Mouse (Mus musculus) forebrain, embryonic 15.5 days (tissue): ENCODE data around the gene Commd1. TPM values are rescaled to one million over a fixed set of nuclear protein-coding genes. Genes with fewer than 3 reads are reported as not detected.

ENCODE experiments used
- ATAC-seq: fragments of 200-750 bp; cut with Nextera tagmentation; replicated peaks from 2 replicates; pipeline ENCODE4 v1.8.0; 2017; ENCODE audit warnings: mild to moderate bottlenecking, moderate TSS enrichment, moderate library complexity
- H3K27ac ChIP-seq: fragments of 300-500 bp; sonication (generic); replicated peaks from 2 replicates; pipeline ENCODE4 v1.5.1; 2015; ENCODE audit warnings: mild to moderate bottlenecking, inconsistent platforms
- H3K27me3 ChIP-seq: fragments of 300-500 bp; sonication (generic); 2 replicates; pipeline ENCODE4 v1.6.1; 2015; ENCODE audit warnings: inconsistent platforms
- H3K36me3 ChIP-seq: fragments of 300-500 bp; sonication (generic); 2 replicates; pipeline ENCODE4 v1.6.1; 2015; ENCODE audit warnings: mild to moderate bottlenecking, inconsistent platforms
- H3K4me1 ChIP-seq: fragments of 300-500 bp; sonication (generic); 2 replicates; pipeline ENCODE4 v1.6.1; 2015; ENCODE audit warnings: inconsistent platforms
- H3K4me2 ChIP-seq: fragments of 300-500 bp; sonication (generic); replicated peaks from 2 replicates; pipeline ENCODE4 v1.6.1; 2015; ENCODE audit warnings: mild to moderate bottlenecking, inconsistent platforms
- H3K4me3 ChIP-seq: fragments of 300-500 bp; sonication (generic); 2 replicates; pipeline ENCODE4 v1.5.1; 2015; ENCODE audit warnings: mild to moderate bottlenecking, inconsistent platforms
- H3K9ac ChIP-seq: fragments of 300-500 bp; sonication (generic); replicated peaks from 2 replicates; pipeline ENCODE4 v1.6.1; 2015; ENCODE audit warnings: mild to moderate bottlenecking, inconsistent platforms
- H3K9me3 ChIP-seq: fragments of 300-500 bp; sonication (generic); 2 replicates; pipeline ENCODE4 v1.6.1; 2016; ENCODE audit warnings: inconsistent platforms
- WGBS: fragments of 180-500 bp; shearing (Covaris S2); methylation state at CpG from one replicate; pipeline ENCODE4 v1.1.7; 2015; ENCODE audit warnings: mixed read lengths; 5-methylcytosine and 5-hydroxymethylcytosine counted together
- polyA plus RNA-seq: library from polyadenylated mRNA; unstranded; fragments of >200 nt; fragmentation: Nextera tagmentation; extraction: Ambion mirVana; gene quantifications from 2 replicates; pipeline ENCODE4 v1.2.1, GENCODE M21; 2015

The Commd1 gene
- polyA plus RNA-seq, 1 experiment from 2014 or later, result 235 TPM

DNA sequence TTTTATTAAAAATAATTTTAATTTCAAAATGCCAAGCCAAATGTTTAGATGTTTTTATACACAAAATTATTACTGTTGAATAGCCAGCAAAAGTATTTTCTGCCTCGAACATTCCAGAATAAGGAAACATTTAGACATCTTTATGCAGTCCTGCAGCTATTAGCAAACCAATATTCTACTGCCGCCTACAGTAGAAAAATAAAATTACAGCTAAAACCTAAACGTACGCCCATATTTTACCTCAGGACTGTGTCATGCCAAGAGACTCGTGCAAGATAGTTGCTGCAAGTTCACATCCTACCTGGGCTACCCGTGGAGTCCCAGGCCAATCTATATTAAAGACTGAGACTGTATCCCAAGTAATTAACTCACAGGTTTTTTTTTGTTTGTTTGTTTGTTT lies 12.7 kb downstream of the Commd1 start:
- no peak overlapping the region for H3K4me2 ChIP-seq
- 58% methylated on average over 6 of the region's 6 CpGs for WGBS
- H3K4me1 ChIP-seq, result peaks cover 8% of the 10 kb centered on the region
- no peak overlapping the region for H3K9ac ChIP-seq
- no peak for ATAC-seq
- H3K27ac ChIP-seq, result no peak overlapping the region
- H3K9me3 ChIP-seq, result peaks cover 27% of the 10 kb centered on the region; the same call in 1 of the 2 replicates
- no peak overlapping the region for H3K4me3 ChIP-seq
- H3K27me3 ChIP-seq, result no peaks in the 10 kb centered on the region
- H3K36me3 ChIP-seq, result peaks cover 4% of the 10 kb centered on the region; the same call in 1 of the 2 replicates

DNA sequence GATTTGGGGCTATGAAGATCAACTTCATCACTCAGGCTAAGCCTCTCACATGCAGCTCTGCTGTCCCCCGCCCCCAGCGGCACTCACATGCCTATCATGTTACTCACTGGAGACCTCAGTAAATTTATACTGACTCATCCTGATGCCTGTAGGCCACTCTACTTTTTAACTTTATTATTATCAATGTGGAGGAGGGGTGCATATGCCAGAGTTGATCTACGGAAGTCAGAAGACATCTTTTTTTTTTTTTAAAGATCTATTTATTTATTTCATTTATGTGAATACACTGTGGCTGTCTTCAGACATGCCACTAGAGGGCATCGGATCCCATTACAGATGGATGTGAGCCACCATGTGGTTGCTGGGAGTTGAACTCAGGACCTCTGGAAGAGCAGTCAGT lies 16.7 kb downstream of the Commd1 start:
- H3K4me1 ChIP-seq, result no peaks in the 10 kb centered on the region
- 90% methylated on average over 4 of the region's 4 CpGs for WGBS

DNA sequence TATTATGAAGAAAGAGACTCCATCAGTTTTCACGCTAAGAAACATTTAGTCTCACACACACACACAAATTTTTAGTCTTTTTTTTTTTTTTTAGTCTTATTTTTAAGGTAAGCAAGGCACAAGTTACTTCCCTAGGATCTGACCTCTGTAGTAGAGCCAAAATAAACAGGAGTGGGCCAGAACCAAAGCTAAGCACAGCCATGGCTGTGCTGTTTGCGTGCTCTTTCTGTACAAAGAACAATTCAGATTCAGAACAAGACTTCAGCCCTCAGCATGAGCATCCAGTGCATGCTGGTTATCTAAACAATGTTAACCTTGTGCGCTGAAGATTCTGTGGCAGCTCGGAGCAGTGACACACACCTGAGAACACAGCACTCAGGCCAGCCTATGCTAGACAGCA lies 17.8 kb downstream of the Commd1 start:
- no peaks in the 10 kb centered on the region for H3K4me1 ChIP-seq
- no peak for ATAC-seq
- 74% methylated on average over 4 of the region's 4 CpGs for WGBS

More for the DNA sequence above, 16.7 kb downstream of the Commd1 start:
- Histone ChIP-seq H3K9me3 (0 out of 2 replicates have a peak, but pooled peaks cover 10% of the 10 kb centered on the region), H3K4me3 (no peak overlapping the region), H3K4me2 (no peak overlapping the region), H3K27me3 (no peaks in the 10 kb centered on the region), H3K9ac (no peak overlapping the region), H3K36me3 (peaks cover 4% of the 10 kb centered on the region; the same call in 1 of the 2 replicates), H3K27ac (no peak overlapping the region)
- ATAC-seq, result no peak

DNA sequence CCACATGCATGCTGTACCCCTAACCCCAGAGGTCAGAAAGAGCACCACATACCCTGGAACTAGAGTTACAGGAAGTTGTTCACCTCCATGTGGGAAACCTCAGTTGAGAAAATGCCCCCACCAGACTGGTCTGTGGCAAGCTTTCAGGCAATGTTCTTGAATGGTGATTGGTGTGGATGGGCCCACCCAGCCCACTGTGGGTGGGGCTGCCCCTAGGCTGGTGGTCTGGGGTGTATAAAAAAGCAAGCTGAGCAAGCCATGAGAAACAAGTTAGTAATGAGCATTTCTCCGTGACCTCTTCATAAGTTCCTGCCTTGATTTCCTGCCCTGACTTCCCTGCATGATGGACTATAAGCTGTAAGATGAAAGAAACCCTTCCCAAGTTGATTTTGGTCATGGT lies 20.1 kb downstream of the Commd1 start:
- peaks cover 4% of the 10 kb centered on the region; the same call in 1 of the 2 replicates for H3K36me3 ChIP-seq
- no peak overlapping the region for H3K4me3 ChIP-seq
- 89% methylated on average over 1 of the region's 1 CpGs for WGBS
- H3K27me3 ChIP-seq, result no peaks in the 10 kb centered on the region
- no peak overlapping the region for H3K27ac ChIP-seq
- ATAC-seq, result no peak
- no peak overlapping the region for H3K4me2 ChIP-seq
- H3K4me1 ChIP-seq, result no peaks in the 10 kb centered on the region
- H3K9me3 ChIP-seq, result 0 out of 2 replicates have a peak, but pooled peaks cover 6% of the 10 kb centered on the region
- H3K9ac ChIP-seq, result no peak overlapping the region

More for the DNA sequence above, 17.8 kb downstream of the Commd1 start:
- Histone ChIP-seq H3K9me3 (0 out of 2 replicates have a peak, but pooled peaks cover 10% of the 10 kb centered on the region), H3K9ac (no peak overlapping the region), H3K27me3 (no peaks in the 10 kb centered on the region), H3K4me3 (no peak overlapping the region), H3K4me2 (no peak overlapping the region), H3K27ac (no peak overlapping the region), H3K36me3 (peaks cover 4% of the 10 kb centered on the region; the same call in 1 of the 2 replicates)

DNA sequence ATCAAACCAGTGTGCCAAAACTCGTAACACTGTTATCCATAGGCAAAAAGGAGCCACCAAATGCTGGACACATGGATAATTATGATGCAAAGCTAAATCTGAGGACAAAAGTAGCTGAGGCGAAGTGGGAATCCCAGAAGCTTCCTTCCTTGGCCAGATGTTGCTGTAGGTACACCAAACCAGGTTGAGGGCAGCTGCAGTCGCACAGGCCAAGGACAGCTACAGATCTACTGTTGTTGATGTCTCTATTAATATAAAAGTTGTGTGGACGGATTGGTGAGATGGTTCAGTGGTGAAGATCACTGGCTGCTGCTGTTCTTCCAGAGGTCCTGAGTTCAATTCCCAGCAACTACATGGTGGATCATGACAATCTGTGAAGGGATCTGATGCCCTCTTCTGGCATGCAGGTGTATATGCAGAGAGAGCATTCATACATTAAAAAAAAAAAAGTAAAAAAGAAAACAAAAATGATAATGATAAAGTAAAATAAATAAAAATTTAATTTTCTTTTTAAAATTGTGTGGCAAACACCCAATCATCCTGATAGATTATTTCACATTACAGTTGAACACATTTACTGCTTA lies 24.3 kb downstream of the Commd1 start:
- no peak for ATAC-seq

DNA sequence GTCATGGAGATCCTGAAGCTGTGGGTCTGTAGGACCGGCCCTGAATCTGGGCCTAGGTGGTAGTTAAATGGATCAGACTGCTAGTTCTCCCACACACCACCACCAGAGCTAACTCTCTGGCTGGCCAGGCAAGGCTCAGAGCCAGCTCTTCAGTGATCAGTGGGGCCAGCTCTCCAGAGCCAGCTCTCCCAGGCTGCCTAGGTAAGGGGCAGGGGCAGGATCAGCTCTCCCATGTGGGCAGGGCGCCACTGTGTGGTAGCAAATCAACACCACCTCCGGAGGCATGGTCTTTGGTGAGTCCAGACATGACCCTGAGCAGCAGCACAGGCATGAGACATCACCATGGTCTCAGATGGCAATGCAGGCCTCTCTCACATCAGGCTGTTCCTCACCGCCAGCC lies 25.4 kb downstream of the Commd1 start:
- H3K27ac ChIP-seq, result no peak overlapping the region
- 0 out of 2 replicates have a peak, but pooled peaks have one; percentile 23 for ATAC-seq
- H3K36me3 ChIP-seq, result no peaks in the 10 kb centered on the region
- 70% methylated on average over 4 of the region's 4 CpGs for WGBS
- H3K27me3 ChIP-seq, result no peaks in the 10 kb centered on the region
- H3K4me3 ChIP-seq, result no peak overlapping the region
- H3K4me1 ChIP-seq, result no peaks in the 10 kb centered on the region
- H3K4me2 ChIP-seq, result no peak overlapping the region
- H3K9ac ChIP-seq, result no peak overlapping the region
- no peaks in the 10 kb centered on the region for H3K9me3 ChIP-seq

More for the DNA sequence above, 24.3 kb downstream of the Commd1 start:
- H3K36me3 ChIP-seq, result no peaks in the 10 kb centered on the region
- WGBS, result 87% methylated on average over 4 of the region's 4 CpGs
- no peak overlapping the region for H3K4me3 ChIP-seq
- no peak overlapping the region for H3K9ac ChIP-seq
- H3K27me3 ChIP-seq, result no peaks in the 10 kb centered on the region
- H3K27ac ChIP-seq, result no peak overlapping the region
- no peaks in the 10 kb centered on the region for H3K4me1 ChIP-seq
- no peaks in the 10 kb centered on the region for H3K9me3 ChIP-seq
- H3K4me2 ChIP-seq, result no peak overlapping the region

DNA sequence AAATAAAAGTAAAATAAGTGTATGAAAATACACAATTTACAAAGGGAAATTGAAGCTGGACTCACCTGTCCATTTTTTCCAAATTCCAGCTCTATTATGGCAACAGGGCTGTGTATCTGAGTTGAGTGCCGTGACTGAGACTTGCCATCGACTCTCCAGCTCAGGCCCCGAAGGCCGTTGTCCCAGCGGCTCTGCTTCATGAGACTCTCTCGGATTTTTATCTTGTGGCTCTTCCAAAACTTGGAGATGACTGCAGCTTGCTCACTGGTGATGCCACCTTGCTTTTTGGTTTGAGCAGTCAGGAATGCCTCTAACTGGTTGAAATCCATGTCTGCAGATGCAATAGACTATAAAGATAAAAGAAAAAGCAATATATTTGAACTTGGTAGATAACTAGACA lies 25.8 kb downstream of the Commd1 start:
- Histone ChIP-seq H3K36me3 (no peaks in the 10 kb centered on the region), H3K4me3 (no peak overlapping the region), H3K9me3 (no peaks in the 10 kb centered on the region), H3K4me1 (no peaks in the 10 kb centered on the region), H3K4me2 (no peak overlapping the region), H3K9ac (no peak overlapping the region), H3K27ac (no peak overlapping the region), H3K27me3 (no peaks in the 10 kb centered on the region)
- no peak for ATAC-seq
- WGBS, result 96% methylated on average over 6 of the region's 6 CpGs

DNA sequence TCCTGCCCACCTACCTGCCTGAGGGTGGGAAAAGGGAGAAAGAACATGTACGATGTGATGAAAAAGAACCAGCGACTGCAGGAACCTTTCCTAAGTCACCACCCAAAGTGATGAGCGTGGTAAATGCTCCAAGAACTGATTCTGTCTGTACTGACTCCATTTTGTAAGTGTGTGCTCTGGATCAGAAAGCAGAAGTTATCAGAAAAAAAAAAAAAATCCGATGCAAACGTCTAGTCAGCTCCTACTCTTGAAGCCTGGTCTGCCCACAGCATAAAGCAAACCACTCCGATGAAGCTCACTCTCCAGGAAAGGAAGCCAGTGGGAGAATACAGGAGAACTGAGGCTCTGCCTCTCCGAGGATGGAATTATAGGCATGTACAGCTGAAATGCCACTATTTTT lies 29.5 kb downstream of the Commd1 start:
- Histone ChIP-seq H3K4me1 (no peaks in the 10 kb centered on the region), H3K27ac (no peak overlapping the region), H3K9ac (no peak overlapping the region), H3K36me3 (no peaks in the 10 kb centered on the region), H3K27me3 (no peaks in the 10 kb centered on the region), H3K4me3 (no peak overlapping the region), H3K4me2 (no peak overlapping the region), H3K9me3 (no peaks in the 10 kb centered on the region)
- no peak for ATAC-seq
- 94% methylated on average over 7 of the region's 7 CpGs for WGBS

DNA sequence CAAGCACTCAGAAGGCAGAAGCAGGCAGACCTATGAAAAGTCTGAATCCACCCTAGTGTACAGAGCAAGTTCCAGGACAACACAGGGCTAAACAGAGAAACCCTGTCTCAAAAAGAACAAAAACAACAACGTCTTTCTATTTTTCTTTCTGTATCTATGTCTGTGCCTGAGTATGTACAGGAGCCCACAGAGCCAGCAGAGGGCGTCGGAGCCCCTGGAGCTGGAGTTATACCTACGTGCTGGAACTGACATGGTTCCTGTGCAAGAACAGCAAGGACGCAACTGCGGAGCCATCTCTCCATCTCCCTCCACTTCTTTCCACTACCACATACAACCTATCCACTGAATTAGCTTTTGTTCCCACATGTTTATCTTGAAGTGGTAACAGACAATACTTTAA lies 32.1 kb downstream of the Commd1 start:
- H3K9me3 ChIP-seq, result no peaks in the 10 kb centered on the region
- H3K36me3 ChIP-seq, result no peaks in the 10 kb centered on the region
- 95% methylated on average over 6 of the region's 6 CpGs for WGBS
- H3K27me3 ChIP-seq, result no peaks in the 10 kb centered on the region
- ATAC-seq, result no peak
- no peak overlapping the region for H3K4me2 ChIP-seq
- no peak overlapping the region for H3K4me3 ChIP-seq
- H3K27ac ChIP-seq, result no peak overlapping the region
- no peak overlapping the region for H3K9ac ChIP-seq
- H3K4me1 ChIP-seq, result no peaks in the 10 kb centered on the region

DNA sequence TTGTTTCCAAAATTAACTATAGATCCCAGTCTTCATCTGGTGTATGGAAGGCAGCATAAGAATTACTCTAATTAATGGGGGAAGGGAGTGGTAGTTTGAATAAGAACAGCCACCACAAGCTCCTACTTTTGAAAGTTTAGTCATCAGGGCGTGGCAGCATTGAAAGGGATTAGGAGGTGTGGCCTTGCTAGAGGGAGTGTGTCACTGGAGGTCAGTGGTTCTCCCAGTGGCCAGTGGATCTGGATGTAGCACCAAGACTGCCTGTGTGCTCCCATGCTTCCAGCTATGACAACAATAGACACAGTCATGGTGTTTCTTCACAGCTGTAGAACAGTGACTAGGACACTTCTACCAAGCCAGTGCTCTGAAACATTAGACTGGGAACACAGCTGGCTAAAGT lies 33.1 kb downstream of the Commd1 start:
- Histone ChIP-seq H3K9me3 (no peaks in the 10 kb centered on the region), H3K4me2 (no peak overlapping the region), H3K36me3 (no peaks in the 10 kb centered on the region), H3K4me3 (no peak overlapping the region), H3K4me1 (no peaks in the 10 kb centered on the region), H3K9ac (no peak overlapping the region), H3K27me3 (no peaks in the 10 kb centered on the region), H3K27ac (no peak overlapping the region)
- no peak for ATAC-seq
- WGBS, result 85% methylated on average over 1 of the region's 1 CpGs

DNA sequence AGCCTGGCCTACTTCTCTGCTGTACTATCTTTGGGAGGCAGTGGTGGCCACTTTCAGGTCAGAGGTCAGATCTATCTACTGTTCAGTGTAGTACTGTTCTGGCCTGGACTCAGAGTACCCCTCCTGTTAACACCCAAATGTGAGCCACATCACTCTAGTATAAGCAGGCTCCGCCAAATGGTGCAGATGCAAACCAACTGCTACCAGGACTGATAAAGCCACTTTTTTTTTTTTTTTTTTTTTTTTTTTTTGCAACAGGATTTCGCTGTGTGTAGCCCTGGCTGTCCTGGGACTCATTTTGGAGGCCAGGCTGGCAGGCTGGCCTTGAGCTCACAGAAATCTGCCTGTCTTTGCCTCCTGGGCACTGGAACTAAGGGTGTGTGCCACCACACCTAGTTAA lies 43.2 kb downstream of the Commd1 start:
- Histone ChIP-seq H3K36me3 (no peaks in the 10 kb centered on the region), H3K4me1 (no peaks in the 10 kb centered on the region), H3K4me2 (no peak overlapping the region), H3K4me3 (no peak overlapping the region), H3K27me3 (no peaks in the 10 kb centered on the region), H3K27ac (no peak overlapping the region), H3K9ac (no peak overlapping the region), H3K9me3 (no peaks in the 10 kb centered on the region)
- WGBS, result 85% methylated on average over 2 of the region's 2 CpGs
- ATAC-seq, result no peak

DNA sequence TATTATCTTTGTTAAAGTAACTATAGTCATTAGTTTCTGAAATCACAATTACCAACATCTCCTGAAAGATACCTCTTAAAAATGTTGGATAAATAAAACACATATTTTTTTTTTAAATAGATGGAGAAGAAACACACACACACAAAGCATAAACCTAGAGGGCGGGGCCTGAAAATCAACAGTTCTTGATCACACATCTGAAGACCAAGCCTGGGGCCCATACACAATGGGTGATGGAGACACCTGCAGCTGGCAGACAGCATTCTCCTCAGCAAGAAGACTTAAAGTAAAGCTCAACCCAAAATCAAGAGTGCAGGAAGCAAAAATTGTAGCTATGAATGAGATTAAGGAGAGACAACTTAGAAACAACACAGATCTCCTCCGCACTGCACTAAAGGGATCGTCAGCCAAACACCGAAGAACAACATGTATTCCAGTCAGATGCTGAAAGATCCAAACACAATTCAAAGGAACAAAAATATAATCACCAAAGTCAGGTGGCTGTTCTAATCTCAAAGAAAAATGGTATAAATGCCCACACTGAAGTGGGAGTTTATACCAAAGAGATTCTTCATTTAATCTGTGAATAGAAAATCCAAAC lies 44.4 kb downstream of the Commd1 start:
- H3K9ac ChIP-seq, result no peak overlapping the region
- ATAC-seq, result no peak
- H3K36me3 ChIP-seq, result no peaks in the 10 kb centered on the region
- no peaks in the 10 kb centered on the region for H3K9me3 ChIP-seq
- H3K27me3 ChIP-seq, result no peaks in the 10 kb centered on the region
- WGBS, result 94% methylated on average over 4 of the region's 4 CpGs
- no peak overlapping the region for H3K4me3 ChIP-seq
- no peak overlapping the region for H3K27ac ChIP-seq
- no peak overlapping the region for H3K4me2 ChIP-seq
- H3K4me1 ChIP-seq, result no peaks in the 10 kb centered on the region
